Mouse (Mus musculus): ENCODE data around the gene Tbcd. TPM values are rescaled to one million over a fixed set of nuclear protein-coding genes. Genes with fewer than 3 reads are reported as not detected.

The Tbcd gene
- polyA plus RNA-seq, 1 experiment from 2014 or later, result 35.1 TPM

GRCm38 (mm10) chr11:121519131-121519530 lies 67.4 kb downstream of the Tbcd start, which contains the start of gene Zfp750:
Gene Zfp750 (minus strand): TSS chr11:121519333.
- Histone ChIP-seq H3K4me2 (replicated peaks; ENCODE audit: low read depth, low read length) (no peak within 1 kb of the TSS), H3K9ac (ENCODE audit: low read depth, low read length) (no peak within 1 kb of the TSS), H3K36me3 (ENCODE audit: control insufficient read depth, insufficient read depth, low read length) (no peaks in the 10 kb centered on the region), H3K9me3 (ENCODE audit: control insufficient read depth, low read length) (no peaks in the 10 kb centered on the region), H3K4me1 (ENCODE audit: control insufficient read depth, insufficient read depth, low read length) (peaks cover 7% of the 10 kb centered on the region; the same call in 1 of the 2 replicates), H3K4me3 (ENCODE audit: low read length) (no peak within 1 kb of the TSS), H3K27ac (ENCODE audit: low read depth, low read length) (no peak within 1 kb of the TSS), H3K27me3 (ENCODE audit: control insufficient read depth, insufficient read depth, low read length) (no peaks in the 10 kb centered on the region)
- 19% methylated on average over 10 of the region's 10 CpGs for WGBS
- ATAC-seq (ENCODE audit: low FRiP score, low TSS enrichment), result peak; percentile 82

- ATAC-seq (ENCODE audit: low FRiP score, low TSS enrichment), result no peak
- H3K9me3 ChIP-seq (ENCODE audit: control insufficient read depth, low read length), result no peaks in the 10 kb centered on the region
Observed at GRCm38 (mm10) chr11:121519703-121520102, 68.0 kb downstream of the Tbcd start.

GRCm38 (mm10) chr11:121520761-121521160 lies 69.0 kb downstream of the Tbcd start:
- H3K27ac ChIP-seq (ENCODE audit: low read depth, low read length), result no peak overlapping the region
- ATAC-seq (ENCODE audit: low FRiP score, low TSS enrichment), result no peak
- no peak overlapping the region for H3K4me2 ChIP-seq (replicated peaks; ENCODE audit: low read depth, low read length)
- WGBS, result 86% methylated on average over 2 of the region's 2 CpGs
- no peak overlapping the region for H3K9ac ChIP-seq (ENCODE audit: low read depth, low read length)
- H3K4me3 ChIP-seq (ENCODE audit: low read length), result no peak overlapping the region
- no peaks in the 10 kb centered on the region for H3K27me3 ChIP-seq (ENCODE audit: control insufficient read depth, insufficient read depth, low read length)
- H3K36me3 ChIP-seq (ENCODE audit: control insufficient read depth, insufficient read depth, low read length), result no peaks in the 10 kb centered on the region
- peaks cover 7% of the 10 kb centered on the region; the same call in 1 of the 2 replicates for H3K4me1 ChIP-seq (ENCODE audit: control insufficient read depth, insufficient read depth, low read length)
- no peaks in the 10 kb centered on the region for H3K9me3 ChIP-seq (ENCODE audit: control insufficient read depth, low read length)

More at GRCm38 (mm10) chr11:121519703-121520102, 68.0 kb downstream of the Tbcd start:
- Histone ChIP-seq H3K27me3 (ENCODE audit: control insufficient read depth, insufficient read depth, low read length) (no peaks in the 10 kb centered on the region), H3K9ac (ENCODE audit: low read depth, low read length) (no peak overlapping the region), H3K4me2 (replicated peaks; ENCODE audit: low read depth, low read length) (no peak overlapping the region), H3K36me3 (ENCODE audit: control insufficient read depth, insufficient read depth, low read length) (no peaks in the 10 kb centered on the region), H3K4me3 (ENCODE audit: low read length) (no peak overlapping the region), H3K4me1 (ENCODE audit: control insufficient read depth, insufficient read depth, low read length) (peaks cover 7% of the 10 kb centered on the region; the same call in 1 of the 2 replicates), H3K27ac (ENCODE audit: low read depth, low read length) (no peak overlapping the region)
- WGBS, result 85% methylated on average over 7 of the region's 7 CpGs

GRCm38 (mm10) chr11:121522156-121522762 lies 70.5 kb downstream of the Tbcd start:
- Histone ChIP-seq H3K27me3 (ENCODE audit: control insufficient read depth, insufficient read depth, low read length) (no peaks in the 10 kb centered on the region), H3K9me3 (ENCODE audit: control insufficient read depth, low read length) (no peaks in the 10 kb centered on the region), H3K9ac (ENCODE audit: low read depth, low read length) (no peak overlapping the region), H3K4me2 (replicated peaks; ENCODE audit: low read depth, low read length) (no peak overlapping the region), H3K4me1 (ENCODE audit: control insufficient read depth, insufficient read depth, low read length) (peaks cover 7% of the 10 kb centered on the region; the same call in 1 of the 2 replicates), H3K36me3 (ENCODE audit: control insufficient read depth, insufficient read depth, low read length) (no peaks in the 10 kb centered on the region), H3K27ac (ENCODE audit: low read depth, low read length) (no peak overlapping the region), H3K4me3 (ENCODE audit: low read length) (no peak overlapping the region)
- 76% methylated on average over 4 of the region's 4 CpGs for WGBS
- no peak for ATAC-seq (ENCODE audit: low FRiP score, low TSS enrichment)

- Histone ChIP-seq H3K9ac (ENCODE audit: low read depth, low read length) (no peak overlapping the region), H3K4me3 (ENCODE audit: low read length) (no peak overlapping the region), H3K9me3 (ENCODE audit: control insufficient read depth, low read length) (no peaks in the 10 kb centered on the region), H3K27ac (ENCODE audit: low read depth, low read length) (no peak overlapping the region), H3K36me3 (ENCODE audit: control insufficient read depth, insufficient read depth, low read length) (no peaks in the 10 kb centered on the region), H3K4me2 (replicated peaks; ENCODE audit: low read depth, low read length) (no peak overlapping the region), H3K4me1 (ENCODE audit: control insufficient read depth, insufficient read depth, low read length) (peaks cover 5% of the 10 kb centered on the region; the same call in 1 of the 2 replicates), H3K27me3 (ENCODE audit: control insufficient read depth, insufficient read depth, low read length) (no peaks in the 10 kb centered on the region)
- 86% methylated on average over 7 of the region's 7 CpGs for WGBS
- ATAC-seq (ENCODE audit: low FRiP score, low TSS enrichment), result no peak
Observed at GRCm38 (mm10) chr11:121524191-121524590, 72.4 kb downstream of the Tbcd start.

GRCm38 (mm10) chr11:121529747-121530146 lies 78.0 kb downstream of the Tbcd start:
- H3K36me3 ChIP-seq (ENCODE audit: control insufficient read depth, insufficient read depth, low read length), result no peaks in the 10 kb centered on the region
- H3K27ac ChIP-seq (ENCODE audit: low read depth, low read length), result no peak overlapping the region
- H3K4me2 ChIP-seq (replicated peaks; ENCODE audit: low read depth, low read length), result no peak overlapping the region
- H3K9me3 ChIP-seq (ENCODE audit: control insufficient read depth, low read length), result no peaks in the 10 kb centered on the region
- H3K4me3 ChIP-seq (ENCODE audit: low read length), result no peak overlapping the region
- no peaks in the 10 kb centered on the region for H3K4me1 ChIP-seq (ENCODE audit: control insufficient read depth, insufficient read depth, low read length)
- no peak for ATAC-seq (ENCODE audit: low FRiP score, low TSS enrichment)
- H3K27me3 ChIP-seq (ENCODE audit: control insufficient read depth, insufficient read depth, low read length), result no peaks in the 10 kb centered on the region
- no peak overlapping the region for H3K9ac ChIP-seq (ENCODE audit: low read depth, low read length)
- WGBS, result 92% methylated on average over 3 of the region's 3 CpGs

GRCm38 (mm10) chr11:121536528-121536927 lies 84.8 kb downstream of the Tbcd start:
- Histone ChIP-seq H3K27ac (ENCODE audit: low read depth, low read length) (no peak overlapping the region), H3K27me3 (ENCODE audit: control insufficient read depth, insufficient read depth, low read length) (no peaks in the 10 kb centered on the region), H3K36me3 (ENCODE audit: control insufficient read depth, insufficient read depth, low read length) (no peaks in the 10 kb centered on the region), H3K4me1 (ENCODE audit: control insufficient read depth, insufficient read depth, low read length) (no peaks in the 10 kb centered on the region), H3K4me3 (ENCODE audit: low read length) (no peak overlapping the region), H3K4me2 (replicated peaks; ENCODE audit: low read depth, low read length) (no peak overlapping the region), H3K9me3 (ENCODE audit: control insufficient read depth, low read length) (no peaks in the 10 kb centered on the region), H3K9ac (ENCODE audit: low read depth, low read length) (no peak overlapping the region)
- 42% methylated on average over 3 of the region's 3 CpGs for WGBS
- ATAC-seq (ENCODE audit: low FRiP score, low TSS enrichment), result no peak

GRCm38 (mm10) chr11:121542471-121542870 lies 90.7 kb downstream of the Tbcd start:
- Histone ChIP-seq H3K27ac (ENCODE audit: low read depth, low read length) (no peak overlapping the region), H3K27me3 (ENCODE audit: control insufficient read depth, insufficient read depth, low read length) (no peaks in the 10 kb centered on the region), H3K9ac (ENCODE audit: low read depth, low read length) (no peak overlapping the region), H3K4me2 (replicated peaks; ENCODE audit: low read depth, low read length) (no peak overlapping the region), H3K36me3 (ENCODE audit: control insufficient read depth, insufficient read depth, low read length) (no peaks in the 10 kb centered on the region), H3K9me3 (ENCODE audit: control insufficient read depth, low read length) (no peaks in the 10 kb centered on the region), H3K4me3 (ENCODE audit: low read length) (no peak overlapping the region), H3K4me1 (ENCODE audit: control insufficient read depth, insufficient read depth, low read length) (peaks cover 4% of the 10 kb centered on the region; the same call in 1 of the 2 replicates)
- 75% methylated on average over 4 of the region's 4 CpGs for WGBS
- ATAC-seq (ENCODE audit: low FRiP score, low TSS enrichment), result no peak

GRCm38 (mm10) chr11:121543287-121543856 lies 91.6 kb downstream of the Tbcd start:
- H3K9me3 ChIP-seq (ENCODE audit: control insufficient read depth, low read length), result no peaks in the 10 kb centered on the region
- no peaks in the 10 kb centered on the region for H3K27me3 ChIP-seq (ENCODE audit: control insufficient read depth, insufficient read depth, low read length)
- no peak for ATAC-seq (ENCODE audit: low FRiP score, low TSS enrichment)
- H3K4me2 ChIP-seq (replicated peaks; ENCODE audit: low read depth, low read length), result no peak overlapping the region
- WGBS, result 78% methylated on average over 5 of the region's 5 CpGs
- H3K36me3 ChIP-seq (ENCODE audit: control insufficient read depth, insufficient read depth, low read length), result no peaks in the 10 kb centered on the region
- H3K27ac ChIP-seq (ENCODE audit: low read depth, low read length), result peak overlapping the region; percentile 55; the same call in 1 of the 2 replicates
- H3K4me1 ChIP-seq (ENCODE audit: control insufficient read depth, insufficient read depth, low read length), result peaks cover 4% of the 10 kb centered on the region; the same call in 1 of the 2 replicates
- H3K4me3 ChIP-seq (ENCODE audit: low read length), result no peak overlapping the region
- H3K9ac ChIP-seq (ENCODE audit: low read depth, low read length), result no peak overlapping the region; the same call in 1 of the 2 replicates

Data from kidney, embryonic 14.5 days (tissue).